Comparison of ENCODE assay signal across 15 mouse cellular contexts in genomic region chr17:84215264-84215960, GRCm38 (mm10). TPM values are rescaled to one million over a fixed set of nuclear protein-coding genes. Genes with fewer than 3 reads are reported as not detected.
DNase-seq lines count a peak whose midpoint lies in the region; ATAC-seq and TF ChIP-seq lines count a peak whose summit lies in the region.
"Had no signal": no experiment of that assay in that cellular context is flagged by ENCODE, and none has a peak within 500 bp of the region (broad histone marks: within the 10 kb centered on the region; RNA-seq: fewer than 3 reads in every experiment).

No protein-coding gene starts in this region.

- H3K27me3 ChIP-seq in kidney, embryonic 16.5 days (ENCODE audit: insufficient read depth, low read length), result no peaks in the 10 kb centered on the region
- H3K27me3 ChIP-seq in spleen, adult 2 months (ENCODE audit: control insufficient read depth, insufficient read depth, low read length), result no peaks in the 10 kb centered on the region
- H3K27me3 ChIP-seq: heart, embryonic 15.5 days; limb, embryonic 13.5 days; midbrain, embryonic 12.5 days; neural tube, embryonic 13.5 days had no signal

- no peak overlapping the region for H3K4me2 ChIP-seq in kidney, embryonic 16.5 days (replicated peaks; ENCODE audit: low read depth, low read length)
- H3K4me2 ChIP-seq: heart, embryonic 15.5 days; limb, embryonic 13.5 days; midbrain, embryonic 12.5 days; neural tube, embryonic 13.5 days had no signal

- peaks cover 7% of the 10 kb centered on the region for H3K36me3 ChIP-seq in kidney, embryonic 16.5 days (ENCODE audit: insufficient read depth, low read length)
- H3K36me3 ChIP-seq in spleen, adult 2 months (ENCODE audit: control insufficient read depth, insufficient read depth, low read length), result peaks cover 2% of the 10 kb centered on the region; the same call in 1 of the 2 replicates

- H3K4me1 ChIP-seq in kidney, embryonic 16.5 days (ENCODE audit: insufficient read depth, low read length), result peaks cover 16% of the 10 kb centered on the region
- no peaks in the 10 kb centered on the region for H3K4me1 ChIP-seq in spleen, adult 2 months (ENCODE audit: control insufficient read depth, insufficient read depth, insufficient read length)
- H3K4me1 ChIP-seq: forebrain, embryonic 10.5 days; heart, embryonic 15.5 days; limb, embryonic 13.5 days; midbrain, embryonic 12.5 days; neural tube, embryonic 13.5 days had no signal

- no peak for TF ChIP-seq CTCF in spleen, adult 2 months (IDR thresholded peaks at IDR 0.05; ENCODE audit: extremely low read depth, insufficient read depth, insufficient read length, insufficient replicate concordance)

- DNase-seq in adrenal gland, adult (ENCODE audit: inconsistent age in 2 of 2, low spot score in 1 of 2), result peak; percentile 59 to 91
- no peak for DNase-seq in adrenal gland, postnatal 4 days (ENCODE audit: low spot score in 2 of 2)
- no peak for DNase-seq in kidney, adult 9 months
- no peak for DNase-seq in spleen, adult 2 months (ENCODE audit: low read depth in 1 of 2, low spot score in 2 of 2)
- DNase-seq in spleen, postnatal 14 days (ENCODE audit: low spot score in 2 of 2), result no peak
- DNase-seq in right cerebral cortex, adult 2 months (ENCODE audit: low spot score in 2 of 2), result no peak
- DNase-seq in heart, postnatal 25 days (ENCODE audit: low spot score), result no peak
- DNase-seq: gastrocnemius, postnatal 10 days; right cerebral cortex, postnatal 25 days had no signal

- H3K27ac ChIP-seq in kidney, embryonic 16.5 days (ENCODE audit: low read length), result peak overlapping the region; percentile 71
- peak overlapping the region; percentile 10; the same call in 1 of the 2 replicates for H3K27ac ChIP-seq in spleen, adult 2 months (ENCODE audit: insufficient read depth, low read length)
- H3K27ac ChIP-seq: forebrain, embryonic 10.5 days; heart, embryonic 15.5 days; limb, embryonic 13.5 days; midbrain, embryonic 12.5 days; neural tube, embryonic 13.5 days had no signal

- intact Hi-C loops in heart, postnatal 25 days (cut with DNase I), result no loop called here

- no peak overlapping the region for H3K9ac ChIP-seq in kidney, embryonic 16.5 days (replicated peaks; ENCODE audit: low read length)
- H3K9ac ChIP-seq: heart, embryonic 15.5 days; limb, embryonic 13.5 days; midbrain, embryonic 12.5 days; neural tube, embryonic 13.5 days had no signal

- TF ChIP-seq POLR2A in spleen, adult 2 months (IDR thresholded peaks at IDR 0.05; ENCODE audit: low read depth, low read length), result no peak

- ATAC-seq in kidney, embryonic 16.5 days (ENCODE audit: low FRiP score, low TSS enrichment), result peak; percentile 26; the same call in 1 of the 2 replicates

- H3K9me3 ChIP-seq in kidney, embryonic 16.5 days (ENCODE audit: low read length), result no peaks in the 10 kb centered on the region
- H3K9me3 ChIP-seq: forebrain, embryonic 10.5 days; heart, embryonic 15.5 days; limb, embryonic 13.5 days; midbrain, embryonic 12.5 days; neural tube, embryonic 13.5 days had no signal

- WGBS in kidney, embryonic 16.5 days, result 46% methylated on average over 6 of the region's 6 CpGs
- 88% methylated on average over 6 of the region's 6 CpGs for WGBS in spleen, adult 2 months

- no peak overlapping the region for H3K4me3 ChIP-seq in kidney, embryonic 16.5 days (ENCODE audit: low read length)
- H3K4me3 ChIP-seq in spleen, adult 2 months (ENCODE audit: extremely low read depth, insufficient read depth, insufficient read length), result no peak overlapping the region
- H3K4me3 ChIP-seq: forebrain, embryonic 10.5 days; heart, embryonic 15.5 days; limb, embryonic 13.5 days; midbrain, embryonic 12.5 days; neural tube, embryonic 13.5 days had no signal

RNA-seq across cellular contexts. Expression of gene Zfp36l2, which starts 27.7 kb away (rescaled TPM):
- total RNA-seq in adrenal gland, postnatal 4 days (2021), result 10 to 100 TPM; 65.6 to 71.3 TPM
- 9.5 and 11.4 TPM in 2 replicates for polyA plus RNA-seq in kidney, embryonic 16.5 days (2015; fragmentation: Nextera tagmentation; extraction: Ambion mirVana)
- 146 and 261 TPM in 2 replicates for polyA plus RNA-seq in spleen, adult 2 months (2012; rRNA removed)
- 10 to 100 TPM; 23.3 to 31.3 TPM for total RNA-seq in heart, postnatal 25 days (2021)

Comparison
In these comparisons a context has a peak if more than half of its experiments do, and no peak if none do; other contexts are left out.
1. DNase-seq: peak in adrenal gland, adult (2 of 2); none in adrenal gland, postnatal 4 days (0 of 2), kidney, adult 9 months (single experiment), spleen, adult 2 months (0 of 2), spleen, postnatal 14 days (0 of 2), right cerebral cortex, adult 2 months (0 of 2) and heart, postnatal 25 days (single experiment).